Mouse (Mus musculus): ENCODE data around the gene Erg. TPM values are rescaled to one million over a fixed set of nuclear protein-coding genes. Genes with fewer than 3 reads are reported as not detected.
A peak's percentile ranks its signal among the peaks of the same experiment; 100 is the strongest.

Gene Erg
- total RNA-seq, 2 experiments from 2014 or later: 8.1 to 9.1 TPM

- TF ChIP-seq CTCF (IDR thresholded peaks at IDR 0.05): peak; percentile 51
- DNase-seq: peak; percentile 31
- intact Hi-C loops (cut with DNase I): loop anchor here (5.0 to 10.0 kb wide), 2 partner anchors 103 to 226 kb away; no protein-coding TSS in a partner anchor
- H3K4me3 ChIP-seq: no peak overlapping the region
- H3K27ac ChIP-seq: no peak overlapping the region
Measured at GRCm38 (mm10) chr16:95570616-95571015, 15.8 kb downstream of the Erg start.

GRCm38 (mm10) chr16:95556834-95557233, 29.6 kb downstream of the Erg start:
- Histone ChIP-seq H3K27ac (no peak overlapping the region), H3K4me3 (no peak overlapping the region)
- DNase-seq: no peak
- intact Hi-C loops (cut with DNase I): no loop called here
- TF ChIP-seq CTCF (IDR thresholded peaks at IDR 0.05): no peak

GRCm38 (mm10) chr16:95553136-95553535, 33.3 kb downstream of the Erg start:
- DNase-seq: no peak
- intact Hi-C loops (cut with DNase I): no loop called here
- no peak overlapping the region for H3K4me3 ChIP-seq
- no peak overlapping the region for H3K27ac ChIP-seq
- TF ChIP-seq CTCF (IDR thresholded peaks at IDR 0.05): no peak

- Histone ChIP-seq H3K4me3 (no peak overlapping the region), H3K27ac (no peak overlapping the region)
- DNase-seq: no peak
- TF ChIP-seq CTCF (IDR thresholded peaks at IDR 0.05): no peak
- intact Hi-C loops (cut with DNase I): no loop called here
Measured at GRCm38 (mm10) chr16:95552495-95552894, 33.9 kb downstream of the Erg start.

GRCm38 (mm10) chr16:95550496-95550895, 35.9 kb downstream of the Erg start:
- no peak for TF ChIP-seq CTCF (IDR thresholded peaks at IDR 0.05)
- no peak overlapping the region for H3K27ac ChIP-seq
- no peak for DNase-seq
- no peak overlapping the region for H3K4me3 ChIP-seq
- intact Hi-C loops (cut with DNase I): no loop called here

GRCm38 (mm10) chr16:95544753-95545152, 41.6 kb downstream of the Erg start:
- intact Hi-C loops (cut with DNase I): no loop called here
- no peak overlapping the region for H3K27ac ChIP-seq
- H3K4me3 ChIP-seq: no peak overlapping the region
- no peak for DNase-seq
- no peak for TF ChIP-seq CTCF (IDR thresholded peaks at IDR 0.05)

GRCm38 (mm10) chr16:95543471-95543870, 42.9 kb downstream of the Erg start:
- Histone ChIP-seq H3K4me3 (no peak overlapping the region), H3K27ac (no peak overlapping the region)
- intact Hi-C loops (cut with DNase I): no loop called here
- no peak for TF ChIP-seq CTCF (IDR thresholded peaks at IDR 0.05)
- no peak for DNase-seq

- intact Hi-C loops (cut with DNase I): no loop called here
Measured at GRCm38 (mm10) chr16:95535151-95535550, 51.2 kb downstream of the Erg start.

GRCm38 (mm10) chr16:95532387-95533077, 53.9 kb downstream of the Erg start:
- DNase-seq: peak; percentile 32
- intact Hi-C loops (cut with DNase I): no loop called here
- Histone ChIP-seq H3K27ac (no peak overlapping the region), H3K4me3 (no peak overlapping the region)
- TF ChIP-seq CTCF (IDR thresholded peaks at IDR 0.05): no peak

More at GRCm38 (mm10) chr16:95535151-95535550, 51.2 kb downstream of the Erg start:
- DNase-seq: no peak
- no peak overlapping the region for H3K27ac ChIP-seq
- no peak overlapping the region for H3K4me3 ChIP-seq
- no peak for TF ChIP-seq CTCF (IDR thresholded peaks at IDR 0.05)

- no peak for DNase-seq
- H3K4me3 ChIP-seq: no peak overlapping the region
- intact Hi-C loops (cut with DNase I): no loop called here
Measured at GRCm38 (mm10) chr16:95527561-95527960, 58.8 kb downstream of the Erg start.

GRCm38 (mm10) chr16:95519520-95519919, 66.9 kb downstream of the Erg start:
- TF ChIP-seq CTCF (IDR thresholded peaks at IDR 0.05): no peak
- Histone ChIP-seq H3K4me3 (no peak overlapping the region), H3K27ac (no peak overlapping the region)
- DNase-seq: no peak
- intact Hi-C loops (cut with DNase I): no loop called here

More at GRCm38 (mm10) chr16:95527561-95527960, 58.8 kb downstream of the Erg start:
- H3K27ac ChIP-seq: no peak overlapping the region
- no peak for TF ChIP-seq CTCF (IDR thresholded peaks at IDR 0.05)

- intact Hi-C loops (cut with DNase I): no loop called here
- DNase-seq: no peak
- H3K27ac ChIP-seq: no peak overlapping the region
- no peak overlapping the region for H3K4me3 ChIP-seq
- no peak for TF ChIP-seq CTCF (IDR thresholded peaks at IDR 0.05)
Measured at GRCm38 (mm10) chr16:95506051-95506450, 80.3 kb downstream of the Erg start.

GRCm38 (mm10) chr16:95496582-95497300, 89.7 kb downstream of the Erg start:
- Histone ChIP-seq H3K4me3 (no peak overlapping the region), H3K27ac (no peak overlapping the region)
- no peak for TF ChIP-seq CTCF (IDR thresholded peaks at IDR 0.05)
- intact Hi-C loops (cut with DNase I): no loop called here
- DNase-seq: no peak

Data from gastrocnemius, adult 2 months (tissue).